Mouse (Mus musculus) hindbrain, embryonic 10.5 days (tissue): Measurements from ENCODE around the gene Nhsl1. TPM values are rescaled to one million over a fixed set of nuclear protein-coding genes. Genes with fewer than 3 reads are reported as not detected.
A peak's percentile ranks its signal among the peaks of the same experiment; 100 is the strongest.

ENCODE experiments used
- DNase-seq: peaks from one replicate; pipeline ENCODE4 v3.0.0-alpha.2; 2017; ENCODE audit warnings: low spot score
- H3K27ac ChIP-seq: fragments of 300-500 bp; sonication (generic); 2 replicates; pipeline ENCODE4 v1.5.1; 2016; ENCODE audit warnings: mild to moderate bottlenecking, moderate library complexity
- H3K27me3 ChIP-seq: fragments of 300-500 bp; sonication (generic); 2 replicates; pipeline ENCODE4 v1.6.1; 2016; ENCODE audit warnings: mild to moderate bottlenecking; ENCODE audit not compliant: poor library complexity, insufficient read depth, severe bottlenecking
- H3K36me3 ChIP-seq: fragments of 300-500 bp; sonication (generic); 2 replicates; pipeline ENCODE4 v1.6.1; 2016; ENCODE audit warnings: mild to moderate bottlenecking, moderate library complexity
- H3K4me1 ChIP-seq: fragments of 300-500 bp; sonication (generic); replicated peaks from 2 replicates; pipeline ENCODE4 v1.6.1; 2016; ENCODE audit warnings: mild to moderate bottlenecking
- H3K4me3 ChIP-seq: fragments of 300-500 bp; sonication (generic); 2 replicates; pipeline ENCODE4 v1.5.1; 2016; ENCODE audit warnings: mild to moderate bottlenecking, moderate library complexity
- H3K9me3 ChIP-seq: fragments of 300-500 bp; sonication (generic); 2 replicates; pipeline ENCODE4 v1.6.1; 2016; ENCODE audit warnings: mild to moderate bottlenecking, moderate library complexity
- WGBS: fragments of 180-500 bp; shearing (Covaris S2); methylation state at CpG from one replicate; pipeline ENCODE4 v1.1.7; 2016; 5-methylcytosine and 5-hydroxymethylcytosine counted together
- polyA plus RNA-seq: library from polyadenylated mRNA; unstranded; fragments of >200 nt; fragmentation: Nextera tagmentation; extraction: Ambion mirVana; gene quantifications from 2 replicates; pipeline ENCODE4 v1.2.1, GENCODE M21; 2016

Nhsl1 gene
- polyA plus RNA-seq, 1 experiment from 2014 or later = 15.7 TPM

- H3K4me3 ChIP-seq = no peak overlapping the region
- H3K4me1 ChIP-seq = no peaks in the 10 kb centered on the region
- 87% methylated on average over 7 of the region's 7 CpGs for WGBS
- no peak overlapping the region for H3K27ac ChIP-seq
- no peak for DNase-seq
- no peaks in the 10 kb centered on the region for H3K36me3 ChIP-seq
- H3K27me3 ChIP-seq = no peaks in the 10 kb centered on the region
- no peaks in the 10 kb centered on the region for H3K9me3 ChIP-seq
These were observed 169.5 kb downstream of the Nhsl1 start for GRCm38 (mm10) chr10:18488239-18488803.

GRCm38 (mm10) chr10:18489936-18490335 lies 171.2 kb downstream of the Nhsl1 start:
- no peak for DNase-seq
- Histone ChIP-seq H3K36me3 (peaks cover 3% of the 10 kb centered on the region; the same call in 1 of the 2 replicates), H3K27me3 (no peaks in the 10 kb centered on the region), H3K9me3 (no peaks in the 10 kb centered on the region), H3K4me3 (no peak overlapping the region), H3K27ac (no peak overlapping the region), H3K4me1 (no peaks in the 10 kb centered on the region)
- 93% methylated on average over 10 of the region's 10 CpGs for WGBS

- no peak overlapping the region for H3K27ac ChIP-seq
- H3K27me3 ChIP-seq = no peaks in the 10 kb centered on the region
- no peaks in the 10 kb centered on the region for H3K4me1 ChIP-seq
- H3K9me3 ChIP-seq = no peaks in the 10 kb centered on the region
- H3K4me3 ChIP-seq = no peak overlapping the region
- peaks cover 5% of the 10 kb centered on the region; the same call in 1 of the 2 replicates for H3K36me3 ChIP-seq
- 86% methylated on average over 4 of the region's 4 CpGs for WGBS
- DNase-seq = no peak
These were observed 173.2 kb downstream of the Nhsl1 start for GRCm38 (mm10) chr10:18491952-18492351.

- no peaks in the 10 kb centered on the region for H3K9me3 ChIP-seq
- H3K4me3 ChIP-seq = no peak overlapping the region
- H3K27me3 ChIP-seq = no peaks in the 10 kb centered on the region
- H3K27ac ChIP-seq = no peak overlapping the region
- WGBS = 90% methylated on average over 11 of the region's 11 CpGs
- DNase-seq = no peak
- H3K36me3 ChIP-seq = peaks cover 12% of the 10 kb centered on the region
- 0 out of 2 replicates have a peak, but pooled peaks cover 3% of the 10 kb centered on the region for H3K4me1 ChIP-seq
These were observed 174.5 kb downstream of the Nhsl1 start for GRCm38 (mm10) chr10:18493010-18493894.

- H3K4me1 ChIP-seq = 0 out of 2 replicates have a peak, but pooled peaks cover 3% of the 10 kb centered on the region
- no peaks in the 10 kb centered on the region for H3K9me3 ChIP-seq
- WGBS = 67% methylated on average over 7 of the region's 7 CpGs
- H3K27ac ChIP-seq = peak overlapping the region; percentile 40; the same call in 1 of the 2 replicates
- no peaks in the 10 kb centered on the region for H3K27me3 ChIP-seq
- H3K36me3 ChIP-seq = peaks cover 22% of the 10 kb centered on the region
- no peak overlapping the region for H3K4me3 ChIP-seq
- DNase-seq = no peak
These were observed 175.5 kb downstream of the Nhsl1 start for GRCm38 (mm10) chr10:18494249-18494648.

GRCm38 (mm10) chr10:18497066-18497465 lies 178.3 kb downstream of the Nhsl1 start:
- peaks cover 50% of the 10 kb centered on the region for H3K36me3 ChIP-seq
- 0 out of 2 replicates have a peak, but pooled peaks cover 3% of the 10 kb centered on the region for H3K4me1 ChIP-seq
- H3K4me3 ChIP-seq = no peak overlapping the region
- 82% methylated on average over 7 of the region's 7 CpGs for WGBS
- DNase-seq = no peak
- no peaks in the 10 kb centered on the region for H3K27me3 ChIP-seq
- H3K9me3 ChIP-seq = no peaks in the 10 kb centered on the region
- H3K27ac ChIP-seq = peak overlapping the region; percentile 50; the same call in 1 of the 2 replicates

GRCm38 (mm10) chr10:18501997-18502396 lies 183.2 kb downstream of the Nhsl1 start:
- 84% methylated on average over 3 of the region's 3 CpGs for WGBS
- no peak for DNase-seq
- H3K27me3 ChIP-seq = no peaks in the 10 kb centered on the region
- H3K4me1 ChIP-seq = peaks cover 21% of the 10 kb centered on the region
- H3K27ac ChIP-seq = no peak overlapping the region
- peaks cover 62% of the 10 kb centered on the region for H3K36me3 ChIP-seq
- no peak overlapping the region for H3K4me3 ChIP-seq
- no peaks in the 10 kb centered on the region for H3K9me3 ChIP-seq

GRCm38 (mm10) chr10:18505690-18506089 lies 186.9 kb downstream of the Nhsl1 start:
- WGBS = 71% methylated on average over 10 of the region's 10 CpGs
- peaks cover 40% of the 10 kb centered on the region for H3K36me3 ChIP-seq
- H3K27ac ChIP-seq = peak overlapping the region; percentile 40; the same call in 1 of the 2 replicates
- no peaks in the 10 kb centered on the region for H3K27me3 ChIP-seq
- H3K4me1 ChIP-seq = peaks cover 35% of the 10 kb centered on the region
- H3K9me3 ChIP-seq = no peaks in the 10 kb centered on the region
- DNase-seq = no peak
- H3K4me3 ChIP-seq = no peak overlapping the region

- peaks cover 34% of the 10 kb centered on the region for H3K36me3 ChIP-seq
- 0 out of 2 replicates have a peak overlapping the region, but pooled peaks have one; percentile 18 for H3K27ac ChIP-seq
- WGBS = 61% methylated on average over 6 of the region's 6 CpGs
- no peak overlapping the region for H3K4me3 ChIP-seq
- DNase-seq = no peak
- H3K27me3 ChIP-seq = no peaks in the 10 kb centered on the region
- H3K9me3 ChIP-seq = no peaks in the 10 kb centered on the region
- H3K4me1 ChIP-seq = peaks cover 35% of the 10 kb centered on the region
These were observed 187.7 kb downstream of the Nhsl1 start for GRCm38 (mm10) chr10:18506501-18506946.

GRCm38 (mm10) chr10:18507869-18508473 lies 189.2 kb downstream of the Nhsl1 start:
- Histone ChIP-seq H3K9me3 (no peaks in the 10 kb centered on the region), H3K4me3 (no peak overlapping the region), H3K27me3 (no peaks in the 10 kb centered on the region), H3K27ac (no peak overlapping the region), H3K4me1 (peaks cover 35% of the 10 kb centered on the region), H3K36me3 (peaks cover 34% of the 10 kb centered on the region)
- no peak for DNase-seq
- WGBS = 65% methylated on average over 2 of the region's 2 CpGs

- 88% methylated on average over 1 of the region's 1 CpGs for WGBS
- Histone ChIP-seq H3K4me3 (no peak overlapping the region), H3K9me3 (no peaks in the 10 kb centered on the region), H3K4me1 (peaks cover 35% of the 10 kb centered on the region), H3K27ac (no peak overlapping the region), H3K36me3 (peaks cover 33% of the 10 kb centered on the region), H3K27me3 (no peaks in the 10 kb centered on the region)
- DNase-seq = no peak
These were observed 189.8 kb downstream of the Nhsl1 start for GRCm38 (mm10) chr10:18508586-18508985.

GRCm38 (mm10) chr10:18510663-18511062 lies 191.9 kb downstream of the Nhsl1 start:
- 83% methylated on average over 3 of the region's 3 CpGs for WGBS
- H3K27me3 ChIP-seq = no peaks in the 10 kb centered on the region
- H3K4me1 ChIP-seq = peaks cover 29% of the 10 kb centered on the region
- H3K36me3 ChIP-seq = peaks cover 38% of the 10 kb centered on the region
- H3K4me3 ChIP-seq = no peak overlapping the region
- DNase-seq = no peak
- H3K9me3 ChIP-seq = no peaks in the 10 kb centered on the region
- no peak overlapping the region for H3K27ac ChIP-seq
